Mouse (Mus musculus): Measurements from ENCODE around the gene Adam19.

GRCm38 (mm10) chr11:46021850-46022249, 33.9 kb upstream of the Adam19 start:
- TF ChIP-seq CTCF (IDR thresholded peaks at IDR 0.05; ENCODE audit: control insufficient read depth, insufficient read depth, insufficient read length): no peak
- TF ChIP-seq USF1 (IDR thresholded peaks at IDR 0.05; ENCODE audit: low read depth): no peak
- no peak for TF ChIP-seq MAX (IDR thresholded peaks at IDR 0.05)
- no peak for TF ChIP-seq MYOD1 (IDR thresholded peaks at IDR 0.05; ENCODE audit: control insufficient read depth, insufficient read length, low read depth)
- TF ChIP-seq FOSL1 (IDR thresholded peaks at IDR 0.05; ENCODE audit: insufficient read depth, low read length, poor library complexity, severe bottlenecking): no peak

Measured in C2C12 (cell line).